Mouse (Mus musculus) heart, postnatal 36 days (tissue): ENCODE results near the gene Eif4b. TPM values are rescaled to one million over a fixed set of nuclear protein-coding genes. Genes with fewer than 3 reads are reported as not detected.

Experiments used
- DNase-seq, 2 experiments: peaks; one replicate each; pipeline ENCODE4 v3.0.0; 2021 to 2022
- intact Hi-C: fragments of 180-260 bp; cut with DNase I; formaldehyde crosslinking; loops from one replicate; pipeline ENCODE4 v1.15.1; 2025
- total RNA-seq, 2 experiments: library from RNA; stranded (reverse); gene quantifications; 2 replicates each; pipeline ENCODE4 v1.2.3; 2021

Eif4b gene
- total RNA-seq, 2 experiments from 2014 or later = 149 to 165 TPM

- intact Hi-C loops = no loop called here
- DNase-seq = no peak
These were observed 39.3 kb downstream of the Eif4b start for GRCm38 (mm10) chr15:102112827-102113226.

- intact Hi-C loops = no loop called here
- DNase-seq = no peak
These were observed 40.1 kb downstream of the Eif4b start for GRCm38 (mm10) chr15:102113674-102114073.

- no peak for DNase-seq
- intact Hi-C loops = no loop called here
These were observed 41.2 kb downstream of the Eif4b start for GRCm38 (mm10) chr15:102114651-102115260.

GRCm38 (mm10) chr15:102115731-102116231 is 42.2 kb downstream of the Eif4b start:
- intact Hi-C loops = no loop called here
- no peak for DNase-seq

- DNase-seq = no peak
These were observed 43.3 kb downstream of the Eif4b start for GRCm38 (mm10) chr15:102116753-102117415.

GRCm38 (mm10) chr15:102117461-102118443 is 44.2 kb downstream of the Eif4b start:
- intact Hi-C loops = loop anchor here (1.0 kb wide), 1 partner anchor 30 kb away; no protein-coding TSS in a partner anchor
- no peak for DNase-seq

More at GRCm38 (mm10) chr15:102116753-102117415, 43.3 kb downstream of the Eif4b start:
- intact Hi-C loops = loop anchor here (1.0 kb wide), 1 partner anchor 30 kb away; no protein-coding TSS in a partner anchor

GRCm38 (mm10) chr15:102118591-102118990 is 45.0 kb downstream of the Eif4b start:
- intact Hi-C loops = no loop called here

GRCm38 (mm10) chr15:102119121-102119830 is 45.7 kb downstream of the Eif4b start:
- no peak for DNase-seq

More at GRCm38 (mm10) chr15:102118591-102118990, 45.0 kb downstream of the Eif4b start:
- DNase-seq = no peak

GRCm38 (mm10) chr15:102119831-102120170 is 46.2 kb downstream of the Eif4b start:
- DNase-seq = peak in 1 of 2 experiments; percentile 20
- intact Hi-C loops = loop anchor here (2.0 kb wide), 1 partner anchor 13 kb away; no protein-coding TSS in a partner anchor

More at GRCm38 (mm10) chr15:102119121-102119830, 45.7 kb downstream of the Eif4b start:
- intact Hi-C loops = no loop called here

- DNase-seq = peak in 1 of 2 experiments; percentile 44
- intact Hi-C loops = loop anchor here (2.0 kb wide), 1 partner anchor 14 kb away; no protein-coding TSS in a partner anchor
These were observed 47.0 kb downstream of the Eif4b start for GRCm38 (mm10) chr15:102120530-102120929.

- DNase-seq = peak in 1 of 2 experiments; percentile 74
- intact Hi-C loops = no loop called here
These were observed 52.7 kb downstream of the Eif4b start for GRCm38 (mm10) chr15:102126303-102126702.

GRCm38 (mm10) chr15:102133314-102133713 is 59.7 kb downstream of the Eif4b start:
- DNase-seq = no peak
- intact Hi-C loops = no loop called here

- no peak for DNase-seq
- intact Hi-C loops = no loop called here
These were observed 61.1 kb downstream of the Eif4b start for GRCm38 (mm10) chr15:102134709-102135108.

- intact Hi-C loops = no loop called here
- no peak for DNase-seq
These were observed 62.1 kb downstream of the Eif4b start for GRCm38 (mm10) chr15:102135522-102136128.

GRCm38 (mm10) chr15:102136129-102136758 is 62.7 kb downstream of the Eif4b start, which contains the start of gene Spryd3:
TSS of gene Spryd3 (minus strand) at chr15:102136234.
- peak; percentile 99 for DNase-seq
- intact Hi-C loops = no loop called here

GRCm38 (mm10) chr15:102141120-102141519 is 67.5 kb downstream of the Eif4b start:
- intact Hi-C loops = no loop called here
- DNase-seq = no peak

GRCm38 (mm10) chr15:102142914-102143912 is 69.6 kb downstream of the Eif4b start:
- intact Hi-C loops = no loop called here
- peak in 1 of 2 experiments; percentile 54 for DNase-seq
